Mouse (Mus musculus) heart, adult 8-10 months (tissue): ENCODE results near the gene Slc43a1. TPM values are rescaled to one million over a fixed set of nuclear protein-coding genes. Genes with fewer than 3 reads are reported as not detected.
A peak's percentile ranks its signal among the peaks of the same experiment; 100 is the strongest.
"Not testable (repeated sequence)": the region's sequence is repeated elsewhere in the genome, so short reads cannot be mapped to it uniquely, and the experiment has no call there.

ENCODE experiments used
- DNase-seq: peaks from one replicate; pipeline ENCODE4 v3.0.0; 2022; ENCODE audit warnings: low spot score
- total RNA-seq, 4 experiments: library from RNA; stranded (reverse); gene quantifications; 2 replicates each; pipeline ENCODE4 v1.2.4; 2022

Gene Slc43a1
- total RNA-seq, 4 experiments from 2014 or later: 1.6 to 2.8 (median 2.2) TPM

DNA sequence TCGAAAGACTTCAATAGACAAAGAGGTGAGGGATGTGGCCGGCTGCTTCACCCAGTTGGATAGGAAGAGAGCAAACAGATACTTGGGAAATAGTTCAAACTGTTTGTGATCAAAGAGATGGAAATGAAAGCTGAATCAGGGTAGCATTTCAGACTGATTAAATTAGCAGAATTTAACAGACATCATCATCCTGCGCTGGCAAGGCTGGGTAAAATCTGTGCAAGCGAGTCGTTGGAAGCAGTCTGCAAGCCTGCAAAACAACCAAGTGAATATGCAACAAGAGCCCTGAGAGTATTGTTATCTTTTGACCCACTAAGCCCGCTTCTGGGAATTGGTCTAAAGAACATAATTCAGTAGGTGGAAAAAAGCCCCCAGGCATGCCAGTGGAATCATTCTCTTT is 54.7 kb downstream of the Slc43a1 start:
- no peak for DNase-seq

DNA sequence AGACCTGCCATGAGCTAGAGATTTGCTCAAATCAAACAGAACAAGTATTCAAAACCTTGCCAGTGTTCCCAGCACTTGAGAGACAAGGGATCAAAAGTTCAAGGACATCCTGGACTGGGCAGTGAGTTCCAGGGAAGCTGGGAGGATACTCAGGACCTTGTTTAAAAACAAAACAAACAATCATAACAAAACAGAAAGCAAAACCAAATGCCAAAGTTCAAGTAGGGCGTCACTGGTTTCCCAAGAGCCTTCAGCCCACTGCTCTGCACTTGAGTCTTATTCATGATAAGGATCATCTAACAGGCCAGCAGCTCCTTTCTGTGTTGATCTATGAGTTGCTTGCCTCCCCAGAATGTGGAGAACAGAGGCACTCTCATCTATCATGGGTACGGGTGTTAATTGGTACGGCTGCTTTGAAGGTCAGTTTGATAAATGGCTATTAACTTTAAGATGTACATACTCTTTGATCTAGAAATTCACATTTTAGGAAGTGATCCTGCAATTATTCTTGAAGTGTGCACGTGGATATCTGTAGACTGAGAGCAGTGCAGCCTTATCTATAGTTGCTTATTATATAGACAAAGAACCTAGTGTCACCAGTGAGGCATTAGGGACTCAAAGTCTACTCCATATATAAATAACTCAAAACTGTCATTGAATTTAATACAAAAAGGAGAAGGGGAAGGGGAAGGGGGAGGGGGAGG is 57.0 kb downstream of the Slc43a1 start:
- DNase-seq: peak; percentile 67

DNA sequence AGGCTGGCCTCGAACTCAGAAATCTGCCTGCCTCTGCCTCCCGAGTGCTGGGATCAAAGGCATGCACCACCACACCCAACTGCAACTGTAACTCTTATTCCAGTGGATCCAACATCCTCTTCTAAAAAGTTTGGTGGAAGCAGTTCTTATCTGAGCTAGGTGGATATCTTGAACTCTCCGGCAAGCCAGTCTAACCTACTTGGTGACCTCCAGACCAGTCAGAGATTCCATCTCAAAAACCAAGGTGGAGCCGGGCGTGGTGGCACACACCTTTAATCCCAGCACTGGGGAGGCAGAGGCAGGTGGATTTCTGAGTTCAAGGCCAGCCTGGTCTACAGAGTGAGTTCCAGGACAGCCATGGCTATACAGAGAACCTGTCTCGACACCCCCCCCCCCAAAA is 58.0 kb downstream of the Slc43a1 start:
- not testable (repeated sequence) for DNase-seq

DNA sequence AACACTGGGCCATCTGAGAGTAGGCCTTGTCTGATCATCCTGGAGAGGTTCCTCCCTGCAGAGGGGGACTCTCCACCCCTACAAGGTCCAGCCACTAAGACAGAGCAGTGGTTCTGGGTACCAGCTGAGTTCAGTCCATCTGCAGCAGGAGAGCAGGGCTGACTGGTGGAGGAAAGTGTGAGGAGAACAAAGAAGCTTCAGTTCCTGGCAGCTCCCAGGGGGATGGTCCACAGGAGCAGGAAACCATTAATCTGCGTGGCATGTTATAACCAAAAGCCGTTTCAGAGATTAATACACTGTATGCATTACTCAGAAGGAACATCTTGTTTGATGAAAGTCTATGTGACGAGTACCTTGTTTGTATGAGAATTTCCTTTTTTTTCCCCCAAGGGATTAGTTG is 74.1 kb downstream of the Slc43a1 start:
- no peak for DNase-seq

Other genes with a start within 250 kb of the Slc43a1 start
- 10 to 100 TPM; 47.1 to 62.3 (median 51.3) TPM for gene Ctnnd1, start 188.1 kb upstream of the Slc43a1 start, total RNA-seq
- gene Btbd18, start 179.8 kb upstream of the Slc43a1 start, total RNA-seq: not detected
- 10 to 100 TPM; 24.0 to 25.9 (median 24.0) TPM for gene Selenoh, start 168.1 kb upstream of the Slc43a1 start, total RNA-seq
- 1 to 10 TPM; 2.7 to 9.6 (median 4.9) TPM for gene Gm28635, start 160.8 kb upstream of the Slc43a1 start, total RNA-seq
- gene Med19, start 160.4 kb upstream of the Slc43a1 start, total RNA-seq: 10 to 100 TPM; 11.5 to 13.4 (median 12.8) TPM
- gene Tmx2, start 159.7 kb upstream of the Slc43a1 start, total RNA-seq: 100 to 1,000 TPM in 3 of 4 experiments, 10 to 100 TPM in 1; 95.0 to 143 (median 120) TPM
- 10 to 100 TPM; 59.4 to 67.2 (median 63.7) TPM for gene Zdhhc5, start 123.7 kb upstream of the Slc43a1 start, total RNA-seq
- 1 to 10 TPM; 4.0 to 6.5 (median 4.6) TPM for gene Clp1, start 111.5 kb upstream of the Slc43a1 start, total RNA-seq
- under 1 TPM; 0.46 to 0.84 (median 0.50) TPM for gene Ypel4, start 104.8 kb upstream of the Slc43a1 start, total RNA-seq
- gene Gm19426, start 95.2 kb upstream of the Slc43a1 start, total RNA-seq: 1 to 10 TPM; 1.2 to 1.8 (median 1.4) TPM
- 10 to 100 TPM; 58.4 to 76.5 (median 69.2) TPM for gene Serping1, start 63.4 kb upstream of the Slc43a1 start, total RNA-seq
- gene Ube2l6, start 40.0 kb upstream of the Slc43a1 start, total RNA-seq: 10 to 100 TPM; 11.8 to 37.6 (median 13.6) TPM
- under 1 TPM in 2 of 4 experiments, not detected in 2; 0.14 to 0.16 TPM for gene Smtnl1, start 16.2 kb upstream of the Slc43a1 start, total RNA-seq
- gene Timm10, start 11.9 kb upstream of the Slc43a1 start, total RNA-seq: 100 to 1,000 TPM; 119 to 134 (median 122) TPM
- 1 to 10 TPM; 1.6 to 3.9 (median 2.3) TPM for gene Rtn4rl2, start 47.9 kb downstream of the Slc43a1 start, total RNA-seq
- gene Slc43a3, start 97.7 kb downstream of the Slc43a1 start, total RNA-seq: 10 to 100 TPM; 60.6 to 71.4 (median 66.2) TPM
- gene Prg2, start 141.6 kb downstream of the Slc43a1 start, total RNA-seq: not detected
- not detected for gene Prg3, start 149.4 kb downstream of the Slc43a1 start, total RNA-seq
- gene Ssrp1, start 198.4 kb downstream of the Slc43a1 start, total RNA-seq: 10 to 100 TPM; 35.3 to 42.5 (median 38.4) TPM
- under 1 TPM; 0.22 to 0.83 (median 0.62) TPM for gene P2rx3, start 198.6 kb downstream of the Slc43a1 start, total RNA-seq
- 10 to 100 TPM; 40.7 to 60.5 (median 54.9) TPM for gene Tnks1bp1, start 209.2 kb downstream of the Slc43a1 start, total RNA-seq